Mouse (Mus musculus) stomach, embryonic 16.5 days (tissue): ENCODE data around the gene Eno4. TPM values are rescaled to one million over a fixed set of nuclear protein-coding genes. Genes with fewer than 3 reads are reported as not detected.

Source experiments
- ATAC-seq: fragments of 200-750 bp; cut with Nextera tagmentation; 2 replicates; pipeline ENCODE4 v1.8.0; 2017; ENCODE audit warnings: moderate number of reproducible peaks, moderate TSS enrichment; ENCODE audit not compliant: insufficient read depth, low FRiP score
- H3K27ac ChIP-seq: fragments of 300-500 bp; sonication (generic); 2 replicates; pipeline ENCODE4 v1.5.1; 2014; ENCODE audit warnings: low read length
- H3K27me3 ChIP-seq: fragments of 300-500 bp; sonication (generic); 2 replicates; pipeline ENCODE4 v1.6.1; 2014; ENCODE audit warnings: low read length, control low read depth, mixed read lengths; ENCODE audit not compliant: control insufficient read depth, insufficient read depth
- H3K36me3 ChIP-seq: fragments of 300-500 bp; sonication (generic); 2 replicates; pipeline ENCODE4 v1.6.1; 2014; ENCODE audit warnings: low read length; ENCODE audit not compliant: control insufficient read depth, insufficient read depth
- H3K4me1 ChIP-seq: fragments of 300-500 bp; sonication (generic); 2 replicates; pipeline ENCODE4 v1.6.1; 2014; ENCODE audit warnings: low read length, control low read depth, mixed read lengths; ENCODE audit not compliant: control insufficient read depth, insufficient read depth
- H3K4me2 ChIP-seq: fragments of 300-500 bp; sonication (generic); 2 replicates; pipeline ENCODE4 v1.6.1; 2014; ENCODE audit warnings: low read depth, low read length, mixed read lengths
- H3K4me3 ChIP-seq: fragments of 300-500 bp; sonication (generic); replicated peaks from 2 replicates; pipeline ENCODE4 v1.5.1; 2014; ENCODE audit warnings: mild to moderate bottlenecking, low read length
- H3K9ac ChIP-seq: fragments of 300-500 bp; sonication (generic); 2 replicates; pipeline ENCODE4 v1.6.1; 2014; ENCODE audit warnings: low read length
- H3K9me3 ChIP-seq: fragments of 300-500 bp; sonication (generic); replicated peaks from 2 replicates; pipeline ENCODE4 v1.6.1; 2016; ENCODE audit warnings: low read length, control low read depth; ENCODE audit not compliant: control insufficient read depth
- WGBS: fragments of 180-500 bp; shearing (Covaris S2); extraction: QIAGEN DNeasy Blood & Tissue Kit; methylation state at CpG from one replicate; pipeline ENCODE4 v1.1.7; 2014; 5-methylcytosine and 5-hydroxymethylcytosine counted together
- microRNA-seq: library from miRNA; unstranded; fragments of <30 nt; microRNA quantifications from one replicate; pipeline ENCODE4, GENCODE M21; 2016
- polyA plus RNA-seq: library from polyadenylated mRNA; unstranded; fragments of >200 nt; fragmentation: Nextera tagmentation; extraction: Ambion mirVana; gene quantifications from 2 replicates; pipeline ENCODE4 v1.2.1, GENCODE M21; 2015

The Eno4 gene
- polyA plus RNA-seq, 1 experiment from 2014 or later, result 0.21 TPM

DNA sequence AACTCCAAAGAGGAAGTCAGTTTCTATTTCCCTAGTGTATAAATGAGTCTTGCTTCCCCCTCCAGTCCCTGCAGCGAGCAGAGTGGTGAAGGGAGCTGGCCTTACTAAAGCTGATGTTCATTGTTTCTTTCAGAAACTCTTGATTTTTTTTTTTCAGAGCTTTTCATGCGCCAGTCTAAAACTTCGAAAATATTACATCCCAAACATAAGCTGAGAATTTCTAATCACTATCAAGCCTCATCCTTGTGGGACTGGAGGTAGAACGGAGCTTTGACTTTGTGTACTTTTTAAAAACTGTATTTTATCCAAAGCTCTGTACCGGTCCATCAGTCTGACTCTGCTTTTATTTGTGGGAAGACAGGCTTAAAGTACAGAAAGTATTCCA, 36.8 kb downstream of the Eno4 start:
- ATAC-seq, result no peak
- 45% methylated on average over 5 of the region's 5 CpGs for WGBS
- H3K4me2 ChIP-seq, result peak overlapping the region; percentile 43

DNA sequence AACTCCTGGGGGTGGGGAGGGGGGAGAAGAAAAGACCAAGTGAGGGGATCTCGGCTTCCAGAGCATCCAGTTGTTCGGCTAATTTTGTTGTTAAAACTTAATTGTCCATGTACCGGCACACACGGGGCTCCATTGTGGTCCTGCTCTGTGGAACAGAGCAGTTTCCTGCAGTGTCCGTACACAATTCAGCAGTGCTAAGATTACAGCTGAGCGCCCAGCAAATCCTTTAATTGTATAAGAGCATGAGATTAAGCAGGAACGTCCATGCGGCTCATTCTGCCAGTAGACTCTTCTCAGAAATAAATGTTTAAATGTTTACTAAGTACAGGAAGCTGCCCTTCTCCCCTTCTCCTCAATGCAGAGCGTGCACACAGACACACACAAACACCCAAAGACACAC, 38.3 kb downstream of the Eno4 start:
- no peaks in the 10 kb centered on the region for H3K4me1 ChIP-seq
- H3K27me3 ChIP-seq, result no peaks in the 10 kb centered on the region
- H3K9ac ChIP-seq, result no peak overlapping the region
- 32% methylated on average over 9 of the region's 9 CpGs for WGBS
- no peak overlapping the region for H3K27ac ChIP-seq
- H3K9me3 ChIP-seq, result no peaks in the 10 kb centered on the region
- H3K4me3 ChIP-seq, result no peak overlapping the region
- H3K4me2 ChIP-seq, result peak overlapping the region; percentile 37; the same call in 1 of the 2 replicates
- H3K36me3 ChIP-seq, result no peaks in the 10 kb centered on the region
- no peak; the same call in 1 of the 2 replicates for ATAC-seq

More for the DNA sequence above, 36.8 kb downstream of the Eno4 start:
- no peaks in the 10 kb centered on the region for H3K4me1 ChIP-seq
- no peaks in the 10 kb centered on the region for H3K27me3 ChIP-seq
- no peak overlapping the region for H3K27ac ChIP-seq
- H3K36me3 ChIP-seq, result no peaks in the 10 kb centered on the region
- H3K9me3 ChIP-seq, result no peaks in the 10 kb centered on the region
- no peak overlapping the region for H3K9ac ChIP-seq
- peak overlapping the region; percentile 15; the same call in 1 of the 2 replicates for H3K4me3 ChIP-seq

DNA sequence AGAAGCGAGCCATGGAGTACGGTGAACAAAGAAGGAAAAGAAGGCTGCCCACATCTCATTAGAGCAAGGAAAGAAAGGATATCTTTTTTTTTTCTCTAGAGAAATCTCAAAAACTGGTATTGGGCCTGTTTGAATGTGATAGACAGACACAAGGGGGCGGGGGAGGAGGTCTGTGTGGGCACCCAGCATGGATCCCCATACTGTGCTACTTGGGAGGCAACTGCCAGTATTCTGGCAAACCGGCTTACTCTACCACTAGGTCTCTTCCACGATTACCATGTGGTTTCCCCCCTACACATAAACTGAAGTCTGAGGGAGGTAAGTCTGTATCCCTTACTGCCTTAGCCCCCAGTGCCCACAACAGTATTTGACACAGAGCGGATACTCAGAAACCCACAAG, 59.6 kb downstream of the Eno4 start:
- H3K9me3 ChIP-seq, result no peaks in the 10 kb centered on the region
- no peaks in the 10 kb centered on the region for H3K36me3 ChIP-seq
- H3K27me3 ChIP-seq, result no peaks in the 10 kb centered on the region
- H3K4me3 ChIP-seq, result no peak overlapping the region
- no peak overlapping the region for H3K27ac ChIP-seq
- H3K4me1 ChIP-seq, result no peaks in the 10 kb centered on the region
- WGBS, result 87% methylated on average over 6 of the region's 6 CpGs
- ATAC-seq, result no peak
- no peak overlapping the region for H3K4me2 ChIP-seq
- H3K9ac ChIP-seq, result no peak overlapping the region

DNA sequence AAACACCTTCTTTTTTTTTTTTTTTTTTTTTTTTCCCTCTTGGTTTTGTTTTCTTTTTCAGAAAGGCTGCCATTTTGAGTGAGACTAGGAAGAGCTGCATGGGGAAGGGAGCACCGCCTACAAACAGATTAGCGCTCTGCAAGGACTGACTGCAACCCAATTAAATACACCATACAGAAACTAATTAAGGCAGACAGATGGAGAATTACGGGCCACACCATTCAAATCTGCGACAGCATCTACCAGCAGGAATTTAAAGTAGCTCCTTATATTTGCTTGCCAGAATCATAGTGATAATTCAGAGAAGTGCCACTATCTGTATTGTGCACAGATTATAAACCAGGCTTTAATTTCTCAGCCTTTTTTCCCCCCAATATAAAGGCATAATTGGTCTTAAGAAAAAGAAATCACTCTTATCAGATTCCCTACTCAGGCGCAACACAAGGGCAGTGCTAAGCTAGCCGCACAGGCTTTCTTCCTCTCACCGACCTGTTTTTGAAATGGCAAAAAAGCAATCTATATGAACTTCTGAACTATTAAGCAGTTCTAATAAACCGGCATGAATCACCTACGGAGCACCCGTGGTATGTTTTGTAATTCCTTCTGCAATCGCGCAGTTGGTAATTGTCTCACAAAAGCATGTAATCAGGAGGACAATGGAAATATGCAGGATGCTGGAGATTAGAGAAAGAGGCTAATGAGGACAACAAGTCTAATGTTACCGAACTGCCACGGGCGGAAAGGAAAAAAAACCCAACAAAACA, 63.5 kb downstream of the Eno4 start:
- no peaks in the 10 kb centered on the region for H3K9me3 ChIP-seq
- H3K36me3 ChIP-seq, result no peaks in the 10 kb centered on the region
- ATAC-seq, result no peak
- WGBS, result 83% methylated on average over 15 of the region's 15 CpGs
- H3K27me3 ChIP-seq, result no peaks in the 10 kb centered on the region
- no peak overlapping the region for H3K27ac ChIP-seq
- no peak overlapping the region for H3K4me3 ChIP-seq
- H3K9ac ChIP-seq, result no peak overlapping the region
- H3K4me2 ChIP-seq, result no peak overlapping the region
- no peaks in the 10 kb centered on the region for H3K4me1 ChIP-seq

DNA sequence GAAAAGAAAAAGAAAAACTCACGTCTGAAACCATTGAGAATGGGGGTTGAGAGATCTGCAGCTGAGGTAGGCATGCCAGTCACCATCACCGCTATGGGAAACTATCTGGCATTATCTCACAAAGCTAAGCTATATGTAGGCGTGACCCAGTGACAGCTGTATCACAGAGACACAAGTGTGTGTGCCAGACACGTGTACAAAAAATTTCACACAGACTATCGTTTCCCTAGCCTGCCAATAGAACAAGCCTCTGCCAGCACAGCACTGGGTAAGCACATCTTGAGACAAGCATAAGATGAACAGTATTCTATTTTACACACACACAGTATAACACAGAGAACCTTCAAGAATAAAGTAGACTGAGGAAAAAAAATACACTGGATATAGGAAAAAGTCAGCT, 67.6 kb downstream of the Eno4 start:
- ATAC-seq, result no peak
- no peaks in the 10 kb centered on the region for H3K4me1 ChIP-seq
- no peaks in the 10 kb centered on the region for H3K9me3 ChIP-seq
- H3K4me3 ChIP-seq, result no peak overlapping the region
- no peaks in the 10 kb centered on the region for H3K36me3 ChIP-seq
- no peak overlapping the region for H3K4me2 ChIP-seq
- 68% methylated on average over 5 of the region's 5 CpGs for WGBS
- no peak overlapping the region for H3K27ac ChIP-seq
- H3K27me3 ChIP-seq, result no peaks in the 10 kb centered on the region
- no peak overlapping the region for H3K9ac ChIP-seq

Small RNA genes within 50 kb of the gene (microRNA-seq; reads per million reads assigned to microRNA genes)
- 5.6 reads per million, percentile 26 among the genes with 10 or more reads in this experiment for gene Mir3086

Other genes with a start within 250 kb of the Eno4 start
- gene Pnliprp1, start 214.5 kb upstream of the Eno4 start, polyA plus RNA-seq, result 3,948 and 4,083 TPM in 2 replicates
- gene Pnliprp2, start 183.7 kb upstream of the Eno4 start, polyA plus RNA-seq, result 21.9 and 40.9 TPM in 2 replicates
- 0.14 TPM in 1 of 2 replicates, not detected in the other for gene 1700019N19Rik, start 149.0 kb upstream of the Eno4 start, polyA plus RNA-seq
- 5.4 and 6.0 TPM in 2 replicates for gene Hspa12a, start 229 bp downstream of the Eno4 start, polyA plus RNA-seq
- 11.5 and 12.6 TPM in 2 replicates for gene Shtn1, start 132.7 kb downstream of the Eno4 start, polyA plus RNA-seq
- not detected in 2 replicates for gene Vax1, start 226.6 kb downstream of the Eno4 start, polyA plus RNA-seq